Mouse (Mus musculus) liver, embryonic 14.5 days (tissue): Measurements from ENCODE around the gene Lims1.
A peak's percentile ranks its signal among the peaks of the same experiment; 100 is the strongest.

Experiments used
- CTCF ChIP-seq: IDR thresholded peaks from 2 replicates; pipeline ENCODE4 v1.5.1; 2016; ENCODE audit warnings: antibody characterized with exemption, low read depth, control low read depth
- EP300 ChIP-seq: IDR thresholded peaks from 2 replicates; pipeline ENCODE4 v1.6.1; 2016; ENCODE audit warnings: antibody characterized with exemption, low read depth

DNA sequence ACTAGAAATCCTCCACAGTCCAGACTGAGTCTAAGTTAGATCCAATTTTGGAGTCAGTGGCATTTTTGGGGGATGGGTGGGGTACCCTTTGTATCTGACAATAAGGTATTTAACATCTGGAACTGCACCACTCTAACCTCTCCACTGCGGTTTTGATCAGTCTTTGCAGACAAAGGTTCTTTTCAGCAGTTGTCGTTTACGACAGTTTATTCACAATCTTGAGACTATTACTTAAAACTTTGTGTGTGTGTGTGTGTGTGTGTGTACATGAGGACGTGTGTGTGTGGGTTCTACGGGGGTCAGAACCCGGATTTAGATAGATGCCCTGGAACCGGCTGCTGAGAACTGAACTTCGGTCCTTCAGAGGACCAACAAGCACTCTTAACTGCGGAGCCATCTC, 122.6 kb downstream of the Lims1 start:
- TF ChIP-seq CTCF (no peak), EP300 (peak; percentile 52)
